Mouse (Mus musculus): ENCODE results near the gene Rasip1.

DNA sequence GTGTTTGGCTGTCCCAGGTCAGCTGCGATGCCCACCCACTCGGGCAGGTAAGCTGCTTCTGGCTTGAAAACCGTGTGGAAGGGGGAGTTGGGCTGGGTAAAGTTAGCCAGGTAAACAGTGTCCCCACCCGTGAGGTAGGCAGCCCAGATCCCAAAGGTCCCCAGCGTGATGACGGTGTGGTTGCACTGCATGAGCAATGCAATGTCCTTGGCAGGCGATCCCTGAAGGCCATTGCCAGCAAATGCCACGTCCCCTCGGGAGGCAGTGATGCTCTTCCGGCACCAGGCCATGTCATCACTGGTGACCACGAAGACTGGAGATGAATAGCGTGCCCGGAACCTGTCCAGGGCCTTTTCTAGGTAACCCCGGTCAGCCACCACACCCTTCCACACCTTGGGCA, 51.2 kb downstream of the Rasip1 start:
- no peak for TF ChIP-seq CTCF (IDR thresholded peaks at IDR 0.05; ENCODE audit: low read depth, low read length)
- TF ChIP-seq POLR2A (IDR thresholded peaks at IDR 0.05; ENCODE audit: insufficient read depth, low read length) = no peak

Measured in ES-Bruce4 (cell line).